Mouse (Mus musculus) myocyte (in vitro differentiated cells): Measurements from ENCODE around the gene Fam163b.

ENCODE experiments used
- CEBPB ChIP-seq: IDR thresholded peaks from 2 replicates; pipeline ENCODE4 v1.6.1; 2011; ENCODE audit warnings: mild to moderate bottlenecking, moderate library complexity; ENCODE audit not compliant: poor library complexity, insufficient read depth, severe bottlenecking
- E2F4 ChIP-seq: IDR thresholded peaks from one replicate; pipeline ENCODE4 v1.6.1; 2011; ENCODE audit warnings: mild to moderate bottlenecking, control low read depth, moderate library complexity; ENCODE audit not compliant: insufficient read depth
- MAX ChIP-seq: IDR thresholded peaks from one replicate; pipeline ENCODE4 v1.6.1; 2011; ENCODE audit warnings: low read depth, mild to moderate bottlenecking, control low read depth
- MYOD1 ChIP-seq, 3 experiments: IDR thresholded peaks; one replicate each; pipeline ENCODE4 v1.6.1; 2011; ENCODE audit warnings: control low read depth in 2 of 3, low read depth in 2 of 3, mild to moderate bottlenecking in 2 of 3, moderate library complexity in 1 of 3; ENCODE audit not compliant: insufficient read length in 2 of 3, control insufficient read depth in 1 of 3
- MYOG ChIP-seq, 3 experiments: IDR thresholded peaks; one replicate each; pipeline ENCODE4 v1.6.1; 2011; ENCODE audit warnings: control low read depth in 2 of 3, low read depth in 2 of 3, mild to moderate bottlenecking in 2 of 3; ENCODE audit not compliant: insufficient read length in 2 of 3, control insufficient read depth in 1 of 3, insufficient read depth in 1 of 3
- POLR2A ChIP-seq: IDR thresholded peaks from one replicate; pipeline ENCODE4 v1.6.1; 2011; ENCODE audit warnings: low read depth, mild to moderate bottlenecking, control low read depth, moderate library complexity; ENCODE audit not compliant: insufficient read length
- POLR2AphosphoS2 ChIP-seq: IDR thresholded peaks from one replicate; pipeline ENCODE4 v1.6.1; 2011; ENCODE audit warnings: low read depth, control low read depth; ENCODE audit not compliant: insufficient read length
- SRF ChIP-seq: IDR thresholded peaks from one replicate; pipeline ENCODE4 v1.6.1; 2011; ENCODE audit warnings: low read depth; ENCODE audit not compliant: control insufficient read depth, insufficient read length
- TCF12 ChIP-seq: IDR thresholded peaks from one replicate; pipeline ENCODE4 v1.6.1; 2011; ENCODE audit warnings: mild to moderate bottlenecking, control low read depth; ENCODE audit not compliant: poor library complexity, insufficient read depth, severe bottlenecking
- TCF3 ChIP-seq: IDR thresholded peaks from one replicate; pipeline ENCODE4 v1.6.1; 2011; ENCODE audit warnings: low read depth, control low read depth; ENCODE audit not compliant: insufficient read length
- USF1 ChIP-seq: IDR thresholded peaks from one replicate; pipeline ENCODE4 v1.6.1; 2011; ENCODE audit warnings: low read depth, mild to moderate bottlenecking, control low read depth, moderate library complexity

DNA sequence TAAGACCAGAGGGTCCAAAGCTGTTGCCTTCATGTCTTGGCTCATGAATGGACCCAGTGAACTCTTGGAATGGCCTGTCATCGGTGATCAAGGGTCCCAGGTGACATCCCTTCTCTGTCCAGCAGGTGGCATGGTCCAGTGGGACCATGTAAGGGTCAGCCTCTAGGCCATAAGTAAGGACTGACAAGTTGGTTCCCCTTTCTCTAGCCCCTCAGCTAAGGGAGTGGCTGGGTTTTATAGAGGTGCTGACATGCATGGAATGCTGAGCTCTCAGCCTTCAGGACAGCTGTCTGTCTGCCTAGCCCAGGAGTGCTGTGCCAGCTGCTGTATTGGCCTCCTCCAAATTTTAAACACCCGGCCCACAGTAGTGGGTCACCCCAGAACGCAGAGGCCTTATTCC lies 66.8 kb downstream of the Fam163b start:
- TF ChIP-seq POLR2A = peak; percentile 21
- no peak for TF ChIP-seq E2F4
- peak; percentile 86 to 98 (median 94) for TF ChIP-seq MYOG (IDR thresholded peaks at IDR 0.05; ENCODE audit: control insufficient read depth in 1 of 3, insufficient read depth in 1 of 3, insufficient read length in 2 of 3, low read depth in 2 of 3)
- TF ChIP-seq POLR2AphosphoS2 = peak; percentile 11
- TF ChIP-seq USF1 = no peak
- peak; percentile 91 for TF ChIP-seq TCF3
- TF ChIP-seq SRF = peak; percentile 36
- peak; percentile 83 for TF ChIP-seq TCF12
- TF ChIP-seq MAX = no peak
- no peak for TF ChIP-seq CEBPB
- peak; percentile 65 to 95 (median 83) for TF ChIP-seq MYOD1 (IDR thresholded peaks at IDR 0.05; ENCODE audit: control insufficient read depth in 1 of 3, insufficient read length in 2 of 3, low read depth in 2 of 3)
